Mouse (Mus musculus) CH12.LX (cell line): ENCODE results near the gene Rhpn2. TPM values are rescaled to one million over a fixed set of nuclear protein-coding genes. Genes with fewer than 3 reads are reported as not detected.

Experiments
- DNase-seq: peaks from one replicate; pipeline ENCODE4 v3.0.0-alpha.2; 2013; ENCODE audit errors: extremely low read depth
- H3K27ac ChIP-seq: 2 replicates; pipeline ENCODE4 v1.5.1; 2012; ENCODE audit warnings: low read depth, mild to moderate bottlenecking, control low read depth, moderate library complexity; ENCODE audit not compliant: insufficient read depth
- H3K27me3 ChIP-seq: replicated peaks from 2 replicates; pipeline ENCODE3; 2012; ENCODE audit warnings: inconsistent platforms
- H3K36me3 ChIP-seq, 2 experiments: replicated peaks in 1 of 2; 2 replicates each; pipeline versions ENCODE3 to v1.6.1; 2012; ENCODE audit warnings: inconsistent platforms in 1 of 2, low read length in 1 of 2, mild to moderate bottlenecking in 1 of 2, mixed read lengths in 1 of 2, moderate library complexity in 1 of 2; ENCODE audit not compliant: control insufficient read depth in 1 of 2, insufficient read depth in 1 of 2
- H3K4me1 ChIP-seq, 2 experiments: 2 replicates each; pipeline ENCODE4 v1.6.1; 2012; ENCODE audit warnings: inconsistent platforms in 1 of 2, moderate library complexity in 1 of 2; ENCODE audit not compliant: insufficient read depth in 2 of 2, control insufficient read depth in 1 of 2
- H3K4me2 ChIP-seq: 2 replicates; pipeline ENCODE4 v1.6.1; 2012; ENCODE audit warnings: low read depth, mild to moderate bottlenecking, control low read depth; ENCODE audit not compliant: poor library complexity, insufficient read depth, severe bottlenecking
- H3K4me3 ChIP-seq, 3 experiments: fragments of 150-350 bp in 1 of 3; sonication (generic) in 1 of 3; replicated peaks in 1 of 3; 2 replicates each; pipeline versions ENCODE3 to v1.5.1; 2011 to 2012; ENCODE audit warnings: low read depth in 2 of 3, low read length in 2 of 3, mild to moderate bottlenecking in 2 of 3, moderate library complexity in 2 of 3, control low read depth in 1 of 3, improper control_type of control experiment in 1 of 3, inconsistent platforms in 1 of 3, mixed read lengths in 1 of 3; ENCODE audit not compliant: poor library complexity in 1 of 3
- H3K79me2 ChIP-seq: replicated peaks from 2 replicates; pipeline ENCODE4 v1.6.1; 2012; ENCODE audit warnings: mild to moderate bottlenecking, moderate library complexity; ENCODE audit not compliant: control insufficient read depth, poor library complexity, insufficient read depth, severe bottlenecking; ENCODE audit errors: extremely low read depth
- H3K9ac ChIP-seq: 2 replicates; pipeline ENCODE4 v1.6.1; 2012; ENCODE audit warnings: low read depth, mild to moderate bottlenecking, control low read depth, moderate library complexity; ENCODE audit not compliant: insufficient read depth
- H3K9me3 ChIP-seq: replicated peaks from 2 replicates; pipeline ENCODE3; 2012; ENCODE audit warnings: low read length, inconsistent platforms, mixed read lengths
- CHD1 ChIP-seq: IDR thresholded peaks from 2 replicates; pipeline ENCODE4 v1.6.1; 2012; ENCODE audit warnings: low read depth, low read length, improper control_type of control experiment, inconsistent platforms
- CTCF ChIP-seq, 2 experiments: IDR thresholded peaks in 1 of 2; conservative IDR thresholded peaks in 1 of 2; 2 replicates each; pipeline ENCODE4 v1.5.1; 2011 to 2012; ENCODE audit warnings: low read depth in 2 of 2, low read length in 2 of 2, improper control_type of control experiment in 1 of 2, inconsistent platforms in 1 of 2, mild to moderate bottlenecking in 1 of 2, moderate library complexity in 1 of 2
- EP300 ChIP-seq: IDR thresholded peaks from 2 replicates; pipeline ENCODE4 v1.6.1; 2011; ENCODE audit warnings: low read length, improper control_type of control experiment
- HCFC1 ChIP-seq: IDR thresholded peaks from 2 replicates; pipeline ENCODE4 v1.6.1; 2012; ENCODE audit warnings: low read depth, mild to moderate bottlenecking, inconsistent platforms, low read length, improper control_type of control experiment
- JUND ChIP-seq: conservative IDR thresholded peaks from 2 replicates; pipeline ENCODE4 v1.6.1; 2011; ENCODE audit warnings: low read depth, low read length, improper control_type of control experiment
- MAFK ChIP-seq: IDR thresholded peaks from 2 replicates; pipeline ENCODE4 v1.6.1; 2011; ENCODE audit warnings: low read length, improper control_type of control experiment; ENCODE audit not compliant: insufficient replicate concordance
- MAZ ChIP-seq: IDR thresholded peaks from 2 replicates; pipeline ENCODE4 v1.6.1; 2012; ENCODE audit warnings: low read depth, mild to moderate bottlenecking, inconsistent platforms, low read length, improper control_type of control experiment, moderate library complexity
- MYC ChIP-seq: IDR thresholded peaks from 2 replicates; pipeline ENCODE4 v1.6.1; 2011; ENCODE audit warnings: low read depth, mild to moderate bottlenecking, improper control_type of control experiment, low read length
- PAX5 ChIP-seq: IDR thresholded peaks from 2 replicates; pipeline ENCODE4 v1.6.1; 2012; ENCODE audit warnings: low read length, inconsistent platforms, mixed read lengths
- POLR2A ChIP-seq: IDR thresholded peaks from 2 replicates; pipeline ENCODE4 v1.6.1; 2011; ENCODE audit warnings: low read depth, mild to moderate bottlenecking, improper control_type of control experiment, low read length
- RAD21 ChIP-seq: IDR thresholded peaks from 2 replicates; pipeline ENCODE4 v1.6.1; 2011; ENCODE audit warnings: low read depth, mild to moderate bottlenecking, low read length, improper control_type of control experiment, moderate library complexity
- SIN3A ChIP-seq: IDR thresholded peaks from 2 replicates; pipeline ENCODE4 v1.6.1; 2012; ENCODE audit warnings: low read length, improper control_type of control experiment, inconsistent platforms
- TCF12 ChIP-seq: IDR thresholded peaks from 2 replicates; pipeline ENCODE4 v1.6.1; 2014; ENCODE audit warnings: low read depth, mild to moderate bottlenecking, inconsistent platforms, low read length, improper control_type of control experiment
- USF1 ChIP-seq: IDR thresholded peaks from 2 replicates; pipeline ENCODE4 v1.6.1; 2014; ENCODE audit warnings: low read depth, mild to moderate bottlenecking, inconsistent platforms, low read length, improper control_type of control experiment
- USF2 ChIP-seq: conservative IDR thresholded peaks from 2 replicates; pipeline ENCODE4 v1.6.1; 2011; ENCODE audit warnings: low read depth, low read length, improper control_type of control experiment
- ZMIZ1 ChIP-seq: IDR thresholded peaks from 2 replicates; pipeline ENCODE4 v1.6.1; 2012; ENCODE audit warnings: low read depth, mild to moderate bottlenecking, inconsistent platforms, low read length, improper control_type of control experiment
- ZNF384 ChIP-seq: IDR thresholded peaks from 2 replicates; pipeline ENCODE4 v1.6.1; 2012; ENCODE audit warnings: low read depth, low read length, improper control_type of control experiment, inconsistent platforms
- dilution Hi-C: fragments of 300-500 bp; cut with MboI; formaldehyde crosslinking; loops from 2 replicates; pipeline ENCODE4 v1.14.3; 2020; ENCODE audit warnings: low sequenced_read_pairs; ENCODE audit not compliant: extremely low pct_unique_long_range_greater_than_20kb, extremely low pct_ligation_motif_present
- in situ Hi-C: fragments of 300-500 bp; cut with MboI; formaldehyde crosslinking; loops from 3 replicates; pipeline ENCODE4 v1.14.3; 2019; ENCODE audit warnings: low sequenced_read_pairs, low pct_ligation_motif_present, low pct_unique_long_range_greater_than_20kb, mixed read lengths
- polyA plus RNA-seq: library from polyadenylated mRNA; unstranded; fragments of >175 nt; gene quantifications from 2 replicates; pipeline ENCODE4 v1.2.1, GENCODE M21; 2012; ENCODE audit warnings: low read depth; ENCODE audit not compliant: insufficient read length
- total RNA-seq, 2 experiments: library from RNA; depleted of rRNA; stranded (reverse); fragments of 300-350 nt in 1 of 2; fragments of >200 nt in 1 of 2; gene quantifications; 2 replicates each; pipeline ENCODE4 v1.2.3; 2012 to 2014

Gene Rhpn2
- total and polyA plus RNA-seq, 3 experiments = 0.13 to 0.63 (median 0.17) TPM

DNA sequence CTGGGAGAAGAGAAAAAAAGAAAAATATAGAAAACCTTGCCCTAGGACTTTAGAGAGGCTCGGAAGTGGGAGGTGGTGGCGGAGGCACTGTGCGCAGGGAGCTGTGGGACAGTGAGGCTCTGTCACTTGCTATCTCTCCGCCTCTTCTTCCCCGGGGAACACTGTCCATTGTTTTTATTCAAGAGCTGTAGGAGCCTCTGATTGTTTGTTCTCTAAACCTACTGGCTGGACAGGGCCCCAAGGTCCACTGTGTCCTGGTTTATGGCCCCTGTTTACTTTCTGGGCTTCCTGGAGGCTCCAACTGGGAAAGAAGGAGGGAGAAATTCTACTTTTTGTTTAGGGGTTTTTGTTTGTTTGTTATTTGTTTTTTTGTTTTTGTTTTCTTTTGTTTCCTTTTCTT, 6.2 kb downstream of the Rhpn2 start:
- Histone ChIP-seq H3K4me3 (no peak overlapping the region), H3K9me3 (no peaks in the 10 kb centered on the region), H3K27me3 (peaks cover 57% of the 10 kb centered on the region), H3K4me1 (peaks cover 0 to 1% of the 10 kb centered on the region in 2 experiments; a peak in 2 of 4 replicates), H3K9ac (no peak overlapping the region), H3K27ac (no peak overlapping the region), H3K36me3 (no peaks in the 10 kb centered on the region), H3K4me2 (no peak overlapping the region), H3K79me2 (no peaks in the 10 kb centered on the region)
- no peak for TF ChIP-seq CTCF (conservative IDR thresholded peaks at IDR 0.05 in 1 of 2, IDR thresholded peaks at IDR 0.05 in 1 of 2; ENCODE audit: low read depth in 2 of 2, low read length in 2 of 2)
- no peak for TF ChIP-seq EP300
- no peak for TF ChIP-seq PAX5
- no peak for TF ChIP-seq MAZ
- no peak for TF ChIP-seq TCF12
- TF ChIP-seq USF1 = no peak
- TF ChIP-seq POLR2A = no peak
- TF ChIP-seq SIN3A = no peak
- TF ChIP-seq ZNF384 = no peak
- no peak for TF ChIP-seq USF2
- TF ChIP-seq MAFK = no peak
- in situ Hi-C loops (no loop called here), dilution Hi-C loops (no loop called here)
- DNase-seq = no peak

DNA sequence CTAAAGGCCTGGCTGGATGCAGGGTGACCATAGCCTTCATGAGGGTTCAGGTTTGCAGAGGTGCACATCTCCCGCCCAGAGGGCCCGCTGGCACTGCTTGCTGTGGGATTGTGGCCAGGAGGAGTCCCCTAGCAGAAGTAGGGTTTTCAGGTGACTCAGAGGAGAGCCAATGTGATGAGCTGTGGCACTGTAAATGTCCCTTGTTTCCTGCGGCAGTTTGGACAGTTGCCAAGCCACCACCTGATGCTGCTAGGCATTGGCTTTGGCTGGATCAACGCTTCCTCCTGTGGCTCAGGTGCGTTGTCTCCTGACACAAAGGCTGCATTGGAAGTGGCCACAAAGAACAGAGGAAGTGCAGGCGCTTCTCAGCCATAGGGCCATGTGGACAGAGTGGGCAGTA, 7.3 kb downstream of the Rhpn2 start:
- Histone ChIP-seq H3K27me3 (peaks cover 48% of the 10 kb centered on the region), H3K27ac (no peak overlapping the region), H3K4me3 (no peak overlapping the region), H3K36me3 (no peaks in the 10 kb centered on the region), H3K9me3 (peaks cover 2% of the 10 kb centered on the region), H3K79me2 (no peaks in the 10 kb centered on the region), H3K4me1 (no peaks in the 10 kb centered on the region), H3K9ac (no peak overlapping the region), H3K4me2 (no peak overlapping the region)
- in situ Hi-C loops = no loop called here
- dilution Hi-C loops = no loop called here
- no peak for DNase-seq
- TF ChIP-seq ZMIZ1 (no peak), CHD1 (no peak), POLR2A (no peak), RAD21 (no peak), EP300 (no peak), HCFC1 (no peak), MYC (no peak), CTCF (conservative IDR thresholded peaks at IDR 0.05 in 1 of 2, IDR thresholded peaks at IDR 0.05 in 1 of 2; ENCODE audit: low read depth in 2 of 2, low read length in 2 of 2) (no peak), TCF12 (no peak)

DNA sequence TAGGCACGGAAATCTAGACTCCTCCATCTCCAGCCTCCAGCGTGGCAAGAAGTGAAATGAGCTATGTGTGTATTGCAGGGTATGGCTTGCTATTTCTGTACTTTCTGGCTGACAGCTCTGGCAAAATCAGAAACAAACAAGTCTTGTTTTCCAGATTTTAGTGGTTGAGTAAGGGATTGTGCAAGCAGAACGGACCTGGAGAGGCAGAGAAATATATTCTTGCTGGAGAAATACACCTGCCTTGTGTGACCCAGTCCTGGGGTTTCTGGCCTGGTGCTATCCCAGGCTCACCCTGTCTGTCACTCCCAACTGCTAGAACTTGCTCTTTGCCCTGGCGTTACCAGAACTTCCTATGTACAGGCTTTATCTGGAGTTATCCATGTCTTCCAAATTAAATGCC, 8.5 kb downstream of the Rhpn2 start:
- in situ Hi-C loops = no loop called here
- dilution Hi-C loops = no loop called here
- no peaks in the 10 kb centered on the region for H3K4me1 ChIP-seq

More for the DNA sequence above, 8.5 kb downstream of the Rhpn2 start:
- H3K4me2 ChIP-seq = no peak overlapping the region
- H3K79me2 ChIP-seq = no peaks in the 10 kb centered on the region
- no peak overlapping the region for H3K4me3 ChIP-seq
- TF ChIP-seq JUND = no peak
- TF ChIP-seq, all 38 proteins: peak for 0
- no peak overlapping the region for H3K27ac ChIP-seq
- peaks cover 45% of the 10 kb centered on the region for H3K27me3 ChIP-seq
- H3K9ac ChIP-seq = no peak overlapping the region
- H3K9me3 ChIP-seq = peaks cover 4% of the 10 kb centered on the region
- no peak for DNase-seq
- H3K36me3 ChIP-seq = no peaks in the 10 kb centered on the region
